Mouse (Mus musculus) hematopoietic stem cell, adult 5-6 weeks (primary cell): ENCODE results near the gene Ube2q1. TPM values are rescaled to one million over a fixed set of nuclear protein-coding genes. Genes with fewer than 3 reads are reported as not detected.
"Not testable (repeated sequence)": the region's sequence is repeated elsewhere in the genome, so short reads cannot be mapped to it uniquely, and the experiment has no call there.

Experiments used
- ATAC-seq, 2 experiments: fragments of 125-278 bp in 1 of 2; replicated peaks in 1 of 2; 2 replicates each; pipeline ENCODE4 v1.8.0; 2016 to 2017; ENCODE audit warnings: inconsistent platforms in 2 of 2, mild to moderate bottlenecking in 2 of 2, moderate number of reproducible peaks in 2 of 2, low read depth in 1 of 2, moderate TSS enrichment in 1 of 2; ENCODE audit not compliant: low FRiP score in 2 of 2, poor library complexity in 2 of 2, severe bottlenecking in 2 of 2, insufficient read depth in 1 of 2, low TSS enrichment in 1 of 2
- total RNA-seq: library from RNA; stranded (forward); fragments of 172-1452, 232-1000 nt; gene quantifications from 2 replicates; pipeline ENCODE4 v1.2.3, GENCODE M21; 2017

Ube2q1 gene
- total RNA-seq, 1 experiment from 2014 or later, result 125 TPM

DNA sequence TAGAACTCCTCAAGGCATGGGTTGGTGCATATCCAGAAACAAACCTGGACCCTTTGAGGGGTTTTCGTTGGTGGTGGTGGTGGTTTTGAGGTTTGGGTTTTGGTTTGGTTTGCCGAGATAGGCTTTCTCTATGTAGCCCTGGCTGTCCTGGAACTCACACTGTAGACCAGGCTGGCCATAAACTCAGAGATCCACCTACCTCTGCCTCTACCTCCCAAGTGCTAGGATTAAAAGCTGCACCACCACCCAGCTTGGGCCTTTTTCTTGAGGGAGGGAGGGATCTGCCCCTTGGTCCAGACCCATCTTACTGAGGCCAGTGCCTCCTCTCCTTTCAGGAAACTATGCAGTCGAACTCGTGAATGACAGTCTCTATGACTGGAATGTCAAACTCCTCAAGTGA is 6.7 kb downstream of the Ube2q1 start:
- ATAC-seq, result no peak

DNA sequence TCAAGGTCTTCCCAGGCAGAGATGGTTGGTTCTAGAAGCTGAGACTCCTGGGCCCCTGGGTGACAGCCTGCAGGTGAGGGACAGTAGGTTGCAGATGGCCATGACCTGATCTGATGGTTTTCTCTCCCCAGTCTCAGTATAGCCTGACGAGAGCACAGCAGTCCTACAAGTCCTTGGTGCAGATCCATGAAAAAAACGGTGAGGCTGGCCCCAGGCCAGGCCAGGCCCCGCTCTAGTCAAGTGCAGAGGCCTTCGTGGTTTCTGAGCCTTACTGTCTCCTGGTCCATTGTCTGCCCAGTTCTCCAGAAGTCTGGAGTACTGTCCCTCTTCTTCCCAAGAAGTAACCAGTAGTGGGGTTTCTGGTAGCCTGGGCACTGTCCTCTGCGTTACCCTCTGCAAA is 8.2 kb downstream of the Ube2q1 start:
- ATAC-seq, result no peak

DNA sequence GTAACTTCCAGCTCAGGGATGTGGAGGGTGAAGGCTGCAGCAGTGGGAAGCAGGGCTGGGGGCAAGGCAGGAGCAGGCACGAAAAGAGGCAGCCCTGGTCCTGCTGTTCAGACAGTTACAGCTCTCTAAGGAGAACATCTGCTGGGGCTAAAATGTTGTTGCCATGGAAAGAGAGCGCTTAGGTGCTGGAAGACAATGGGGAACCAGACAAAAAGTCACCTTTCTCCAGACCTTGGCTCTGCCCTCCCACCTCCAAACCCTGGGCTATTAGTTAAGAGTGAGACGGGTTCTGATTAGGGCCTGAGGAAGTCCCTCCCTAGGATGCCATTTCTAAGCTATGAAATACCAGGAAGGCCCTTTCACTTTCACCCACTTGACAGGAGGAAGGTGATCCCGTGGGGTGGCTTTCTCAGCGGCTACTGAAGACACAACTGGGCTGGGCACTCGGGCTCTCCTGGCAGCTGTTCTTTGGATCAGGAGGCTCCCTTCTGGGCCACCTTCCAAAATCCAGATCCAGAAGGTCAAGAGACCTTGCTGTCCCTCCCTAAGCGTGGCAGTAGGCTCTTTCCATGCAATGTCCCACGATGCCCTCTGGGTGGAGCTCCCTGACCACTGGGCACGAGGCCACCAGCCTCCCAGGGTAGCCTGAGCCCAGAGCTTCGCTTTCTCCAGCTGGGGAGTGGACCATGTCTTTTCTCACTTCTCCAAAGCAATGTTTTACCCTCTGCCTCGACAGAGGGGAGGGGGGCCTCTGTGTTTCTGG is 11.8 kb downstream of the Ube2q1 start:
- peak; percentile 79 to 84 for ATAC-seq

DNA sequence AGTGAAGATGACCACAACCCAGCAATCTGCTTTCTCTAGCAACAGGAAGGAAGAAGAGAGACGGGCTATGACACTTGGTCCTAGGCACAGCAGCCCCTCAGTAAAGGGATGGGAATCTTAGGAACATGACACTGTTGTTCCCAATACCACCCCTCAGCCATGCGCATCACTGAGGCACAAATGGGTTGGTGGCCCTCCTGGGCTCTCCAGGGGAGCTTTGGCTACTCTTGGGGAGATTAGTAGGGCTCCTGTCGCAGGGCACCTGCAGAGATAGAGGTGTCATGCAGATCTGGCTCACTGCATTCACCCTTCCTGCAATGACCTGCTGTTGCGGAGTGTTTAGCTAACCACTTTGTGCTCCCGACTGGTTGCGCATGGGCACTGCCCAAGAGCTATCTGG is 12.9 kb downstream of the Ube2q1 start:
- ATAC-seq, result no peak

DNA sequence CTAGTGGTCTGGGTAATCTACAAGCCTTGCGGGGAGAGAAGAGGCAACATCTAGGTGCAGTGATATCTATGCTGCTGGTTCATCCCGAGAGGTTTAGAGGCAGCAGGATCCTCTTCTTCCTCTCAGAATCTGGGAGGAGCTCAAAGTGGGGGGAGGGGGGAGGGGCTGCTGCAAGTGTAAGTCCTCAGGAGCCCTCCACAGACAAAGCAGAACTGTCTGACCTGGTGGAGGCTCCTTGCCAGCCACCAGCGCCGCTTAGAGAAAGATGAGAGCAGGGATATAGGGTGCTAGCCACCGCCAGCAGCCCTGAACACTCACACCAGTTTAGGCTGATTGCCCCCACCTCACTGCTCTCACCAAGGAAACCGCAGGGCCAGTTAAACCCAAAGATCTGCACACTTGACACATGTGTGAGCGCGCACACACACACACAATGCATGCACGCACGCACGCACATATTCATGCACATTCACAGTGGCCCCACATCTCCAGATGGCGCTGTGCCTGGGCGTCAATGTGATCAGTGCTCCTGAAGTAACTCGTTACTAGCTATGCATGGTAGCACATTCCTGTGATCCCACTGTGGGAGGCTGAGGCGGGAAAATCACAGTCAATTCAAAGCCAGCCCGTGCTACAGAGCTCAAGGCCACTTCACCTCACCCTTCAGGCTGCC is 15.4 kb downstream of the Ube2q1 start:
- ATAC-seq, result no peak

DNA sequence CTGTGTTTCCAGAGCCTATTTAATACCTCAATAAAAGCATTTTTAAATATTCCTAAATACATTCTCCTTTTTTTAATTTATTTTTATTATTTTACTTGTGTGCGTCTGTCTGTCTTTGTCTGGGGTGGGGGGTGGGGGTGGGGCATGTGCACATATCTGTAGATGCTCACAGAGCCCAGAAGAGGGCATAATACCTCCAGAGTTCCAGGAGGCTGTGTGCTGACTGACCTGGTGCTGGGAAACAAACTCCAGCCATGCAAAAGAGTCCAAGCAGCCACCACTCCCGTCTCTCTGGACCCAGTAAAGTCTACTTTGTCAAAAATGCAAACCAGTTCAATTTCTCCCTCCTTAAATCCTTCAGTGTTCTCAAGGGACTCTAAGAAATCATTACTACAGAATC is 21.2 kb downstream of the Ube2q1 start:
- ATAC-seq, result no peak

DNA sequence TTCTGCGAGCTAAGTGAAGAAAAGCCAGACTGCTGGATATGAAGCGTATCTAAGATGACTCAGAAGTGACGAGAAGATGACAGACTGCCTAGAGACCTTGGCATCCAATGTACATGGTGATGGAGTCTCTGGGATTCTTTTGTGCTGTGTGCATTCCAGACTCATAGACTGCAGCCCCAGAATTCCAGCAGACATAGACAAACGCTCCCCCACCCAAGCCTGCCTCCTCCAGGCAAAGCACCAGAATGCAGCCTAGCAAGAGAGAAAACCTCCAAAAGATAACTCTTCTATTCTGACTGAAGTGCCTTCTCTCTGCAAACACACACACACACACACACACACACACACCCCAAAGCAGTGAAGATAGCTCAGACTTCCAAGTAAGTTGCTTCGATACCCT is 22.3 kb downstream of the Ube2q1 start:
- no peak for ATAC-seq

DNA sequence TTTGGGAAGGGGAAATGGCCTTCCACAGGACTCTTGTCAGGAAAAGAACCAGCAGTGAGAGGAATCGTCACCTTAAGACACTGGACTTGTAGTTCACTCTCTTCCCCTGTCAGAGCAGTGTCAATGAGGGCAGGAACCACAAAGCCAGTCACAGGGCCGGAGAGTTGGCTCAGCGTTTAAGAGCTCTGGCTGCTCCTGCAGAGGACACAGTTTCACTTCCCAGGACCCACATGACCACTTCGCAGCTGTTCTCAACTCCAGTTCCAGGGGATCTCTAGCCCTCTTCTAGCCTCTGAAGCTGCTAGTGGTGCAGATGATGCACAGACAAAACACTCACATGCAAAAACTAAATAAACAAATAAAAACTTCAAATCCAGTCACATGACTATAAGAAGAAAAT is 22.9 kb downstream of the Ube2q1 start:
- peak; percentile 67 to 75 for ATAC-seq

DNA sequence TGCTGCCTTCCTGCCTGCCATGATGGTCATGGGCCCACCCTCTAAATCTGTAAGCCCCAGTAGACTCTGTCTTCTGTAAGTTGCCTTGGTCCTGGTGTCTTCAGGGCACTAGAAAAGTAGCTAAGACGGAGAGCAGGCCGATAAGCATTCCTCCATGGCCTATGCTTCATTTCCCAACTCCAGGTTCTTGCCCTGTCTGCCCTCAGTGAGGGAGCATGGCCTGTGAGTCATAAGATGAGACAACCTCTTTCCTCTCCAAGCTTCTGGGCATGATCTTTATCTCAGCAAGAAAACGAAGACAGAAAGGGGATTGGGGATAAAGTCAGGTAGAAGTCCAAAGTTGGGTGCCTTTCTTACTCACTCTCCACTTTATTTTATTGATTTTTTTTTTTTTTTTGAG is 25.1 kb downstream of the Ube2q1 start:
- ATAC-seq, result no peak

DNA sequence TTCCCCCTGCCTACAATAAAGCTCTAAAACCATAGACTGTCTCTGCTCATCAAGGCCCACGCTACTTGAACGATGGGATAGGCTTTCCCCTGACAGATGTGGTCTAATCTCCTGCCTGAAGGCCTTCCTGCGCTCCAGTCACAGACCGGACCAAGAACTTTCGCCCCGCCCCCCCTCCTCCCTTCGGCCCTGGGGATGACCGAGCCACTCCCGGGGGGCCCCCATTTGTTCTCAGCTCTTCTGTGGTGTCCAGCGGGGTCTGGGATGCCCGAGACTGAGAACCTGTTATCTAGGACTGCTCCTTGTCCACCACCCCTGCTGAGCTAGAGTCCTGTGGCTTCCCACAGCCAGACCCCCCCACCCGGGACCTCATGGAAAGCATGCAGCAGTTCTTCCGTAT is 26.1 kb downstream of the Ube2q1 start:
- no peak for ATAC-seq

DNA sequence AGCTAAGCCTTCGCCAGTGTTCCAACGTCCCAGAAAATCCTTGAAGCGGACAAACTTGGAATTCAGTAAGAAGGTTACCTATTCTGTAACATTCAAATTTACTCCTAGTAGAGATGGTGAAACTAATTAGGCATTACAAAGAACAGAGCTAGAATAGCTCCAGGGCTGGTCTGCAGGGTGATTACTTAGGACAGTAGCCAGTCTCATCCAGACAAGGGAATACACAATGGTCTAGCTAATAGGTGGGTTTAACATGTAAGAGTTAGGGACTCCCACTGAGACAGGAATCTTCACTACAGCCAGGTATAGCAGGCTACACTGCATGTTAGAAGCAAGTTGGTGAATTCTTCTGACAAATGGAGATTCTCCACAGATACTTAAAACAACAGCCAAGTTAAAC is 26.7 kb downstream of the Ube2q1 start:
- not testable (repeated sequence) for ATAC-seq

DNA sequence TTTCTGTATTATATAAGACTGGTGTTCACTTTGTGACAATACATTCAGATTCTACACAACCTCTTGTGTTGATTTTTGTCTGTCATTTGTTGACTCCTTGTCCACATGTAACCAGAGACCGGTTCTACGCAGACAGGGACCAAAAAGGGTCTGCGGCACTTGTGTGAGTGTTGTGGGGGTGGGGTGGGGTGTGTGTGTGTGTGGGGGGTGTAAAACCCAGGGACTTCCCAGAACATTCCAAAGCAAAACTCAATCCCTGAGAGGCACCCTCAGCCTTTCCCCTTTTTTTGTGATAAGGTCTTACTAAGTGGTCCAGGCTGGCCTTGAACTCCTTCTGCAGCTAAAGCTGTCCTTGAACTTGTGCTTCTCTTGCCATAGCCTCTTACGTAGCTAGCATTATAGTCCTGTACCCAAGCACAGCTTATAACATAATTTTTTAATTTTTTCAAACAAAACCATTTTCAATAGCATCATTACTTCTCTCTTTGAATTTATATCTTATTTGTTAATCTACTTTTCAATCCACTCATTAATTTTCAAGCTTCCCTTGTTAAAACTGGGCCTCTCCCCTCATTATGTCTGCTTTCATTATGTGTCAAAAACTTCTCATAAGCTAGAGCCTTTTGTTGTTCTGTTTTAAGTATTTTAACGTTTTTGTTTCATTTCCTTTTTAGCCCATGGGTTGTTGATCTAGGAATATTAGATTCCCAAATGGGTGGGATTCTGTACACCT is 27.5 kb downstream of the Ube2q1 start:
- ATAC-seq, result no peak

DNA sequence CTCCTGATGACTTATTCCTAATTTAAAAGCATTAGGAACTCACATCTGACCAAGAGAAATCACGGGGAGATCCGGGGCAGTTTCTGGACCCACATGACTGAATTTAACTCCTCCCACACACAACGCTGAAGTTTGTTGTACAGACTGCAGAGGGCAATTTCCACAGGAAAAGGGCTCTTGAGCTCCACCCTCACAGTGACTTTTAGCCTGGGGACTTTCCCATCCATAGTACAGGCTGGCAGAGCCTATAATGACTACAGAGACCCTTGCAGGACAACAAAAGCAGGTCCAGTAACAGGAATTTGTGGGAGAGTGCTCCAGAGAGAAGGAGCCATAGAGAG is 28.1 kb downstream of the Ube2q1 start:
- ATAC-seq, result peak; percentile 86 to 89

DNA sequence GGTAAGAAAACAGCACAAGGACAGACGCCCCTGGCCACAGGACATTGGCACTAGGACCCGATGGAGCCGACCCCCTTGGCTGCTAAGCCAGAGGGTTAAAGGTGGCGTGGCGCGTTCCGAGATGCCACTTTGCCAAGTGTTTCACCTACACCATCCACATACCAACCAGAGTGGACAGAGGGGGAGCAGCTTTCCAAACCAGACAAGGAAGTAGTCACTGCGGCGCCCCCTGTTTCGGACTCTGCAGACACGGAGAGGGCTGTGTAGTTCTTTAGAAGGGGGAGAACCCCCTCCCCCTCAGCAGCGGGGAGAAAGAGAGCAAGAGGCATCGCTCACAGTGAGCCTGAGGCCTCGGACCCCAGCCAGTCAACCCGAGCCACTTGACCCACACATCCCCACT is 29.5 kb downstream of the Ube2q1 start:
- ATAC-seq, result no peak

DNA sequence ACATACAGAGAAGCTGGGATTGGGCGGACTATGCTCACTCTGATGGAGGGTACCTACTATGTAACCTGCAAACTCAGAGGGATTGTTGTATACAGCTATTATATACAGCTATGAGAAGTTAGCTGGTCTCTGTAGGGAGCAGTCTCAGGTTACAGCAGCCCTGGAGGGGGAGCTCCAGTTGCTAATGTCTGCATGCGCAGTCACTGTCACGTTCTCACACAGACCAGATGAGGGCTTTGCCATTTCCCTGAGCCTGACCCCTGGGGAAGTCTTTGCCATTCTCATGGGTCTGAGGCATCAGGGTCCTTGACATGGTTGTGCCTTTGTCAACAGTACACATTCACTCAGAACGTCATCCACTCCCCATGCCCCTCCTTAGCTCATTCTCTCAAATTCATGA is 31.8 kb downstream of the Ube2q1 start:
- ATAC-seq, result no peak

DNA sequence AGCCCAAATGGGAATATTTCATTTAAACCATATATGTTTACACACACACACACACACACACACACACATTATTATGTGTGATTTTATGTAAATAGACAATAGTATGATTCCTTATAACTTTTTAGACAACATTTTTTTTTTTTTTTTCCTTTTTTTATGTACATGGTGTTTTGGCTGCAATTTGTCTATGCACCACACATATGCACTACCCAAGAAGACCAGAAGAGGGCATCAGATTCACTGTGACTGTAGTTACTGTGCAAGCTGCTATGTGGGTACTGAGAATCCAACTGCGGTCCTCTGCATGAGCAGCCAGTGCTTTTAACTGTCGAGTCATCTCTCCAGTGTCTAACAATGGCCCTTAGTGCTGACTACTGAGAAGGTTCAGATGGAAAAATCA is 33.3 kb downstream of the Ube2q1 start:
- ATAC-seq, result no peak

DNA sequence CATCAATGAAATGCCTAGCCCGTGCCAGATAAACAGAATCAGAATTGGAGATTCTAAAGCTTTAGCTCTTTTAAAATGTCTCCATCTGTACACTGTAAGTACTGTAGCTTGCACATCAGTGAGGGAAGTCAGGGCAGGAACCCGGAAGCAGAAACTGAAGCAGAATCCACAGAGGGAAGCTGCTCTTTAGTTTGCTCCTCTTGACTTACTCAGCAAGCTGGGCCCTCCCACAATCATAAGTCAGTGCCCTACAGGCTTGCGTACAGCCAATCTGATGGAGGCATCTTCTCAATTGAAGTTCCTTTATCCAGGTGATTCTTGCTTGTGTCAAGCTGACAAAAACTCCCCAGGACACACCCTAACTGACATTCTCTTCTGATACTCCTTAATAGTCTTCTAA is 33.8 kb downstream of the Ube2q1 start:
- ATAC-seq, result no peak

DNA sequence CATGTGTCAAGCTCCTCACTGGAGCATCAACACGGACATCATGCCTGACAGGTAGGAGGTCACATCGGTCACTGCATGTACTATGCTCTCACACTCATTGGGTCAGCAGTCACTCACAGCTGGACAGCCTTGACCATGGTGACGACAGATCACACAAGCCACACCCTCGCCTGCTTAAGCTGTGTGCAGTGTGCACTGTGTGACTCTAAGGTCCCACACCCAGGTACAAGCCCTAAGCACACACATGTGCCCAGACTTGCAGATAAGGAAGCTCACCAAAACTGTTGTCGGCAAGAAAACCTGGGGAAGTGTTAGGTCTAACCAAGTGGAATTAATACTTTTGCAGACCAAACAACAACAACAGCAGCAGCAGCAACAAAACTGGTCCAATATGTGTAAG is 34.5 kb downstream of the Ube2q1 start:
- no peak for ATAC-seq
